Mouse (Mus musculus): ENCODE results near the gene Brox. TPM values are rescaled to one million over a fixed set of nuclear protein-coding genes. Genes with fewer than 3 reads are reported as not detected.

Brox gene
- total RNA-seq, 1 experiment from 2014 or later = 92.2 TPM

GRCm38 (mm10) chr1:183275763-183276162 is 21.3 kb downstream of the Brox start:
- no peak for ATAC-seq (ENCODE audit: extremely low read depth, insufficient number of reproducible peaks, low FRiP score, poor library complexity, severe bottlenecking)

- no peak for ATAC-seq (ENCODE audit: extremely low read depth, insufficient number of reproducible peaks, low FRiP score, poor library complexity, severe bottlenecking)
Measured at GRCm38 (mm10) chr1:183274385-183274784, 22.7 kb downstream of the Brox start.

GRCm38 (mm10) chr1:183272867-183273818 is 23.9 kb downstream of the Brox start:
- ATAC-seq (ENCODE audit: extremely low read depth, insufficient number of reproducible peaks, low FRiP score, poor library complexity, severe bottlenecking) = peak; percentile 78

GRCm38 (mm10) chr1:183267666-183268065 is 29.4 kb downstream of the Brox start:
- no peak for ATAC-seq (ENCODE audit: extremely low read depth, insufficient number of reproducible peaks, low FRiP score, poor library complexity, severe bottlenecking)

- peak; percentile 69 for ATAC-seq (ENCODE audit: extremely low read depth, insufficient number of reproducible peaks, low FRiP score, poor library complexity, severe bottlenecking)
Measured at GRCm38 (mm10) chr1:183265921-183266467, 31.1 kb downstream of the Brox start.

GRCm38 (mm10) chr1:183264145-183265008 is 32.7 kb downstream of the Brox start:
- ATAC-seq (ENCODE audit: extremely low read depth, insufficient number of reproducible peaks, low FRiP score, poor library complexity, severe bottlenecking) = peak; percentile 79

GRCm38 (mm10) chr1:183252574-183252973 is 44.5 kb downstream of the Brox start:
- ATAC-seq (ENCODE audit: extremely low read depth, insufficient number of reproducible peaks, low FRiP score, poor library complexity, severe bottlenecking) = no peak

GRCm38 (mm10) chr1:183251818-183252217 is 45.3 kb downstream of the Brox start:
- no peak for ATAC-seq (ENCODE audit: extremely low read depth, insufficient number of reproducible peaks, low FRiP score, poor library complexity, severe bottlenecking)

GRCm38 (mm10) chr1:183250612-183251011 is 46.5 kb downstream of the Brox start:
- ATAC-seq (ENCODE audit: extremely low read depth, insufficient number of reproducible peaks, low FRiP score, poor library complexity, severe bottlenecking) = no peak

- ATAC-seq (ENCODE audit: extremely low read depth, insufficient number of reproducible peaks, low FRiP score, poor library complexity, severe bottlenecking) = no peak
Measured at GRCm38 (mm10) chr1:183248144-183248543, 48.9 kb downstream of the Brox start.

GRCm38 (mm10) chr1:183243293-183243692 is 53.8 kb downstream of the Brox start:
- peak; percentile 72; the same call in 1 of the 2 replicates for ATAC-seq (ENCODE audit: extremely low read depth, insufficient number of reproducible peaks, low FRiP score, poor library complexity, severe bottlenecking)

- ATAC-seq (ENCODE audit: extremely low read depth, insufficient number of reproducible peaks, low FRiP score, poor library complexity, severe bottlenecking) = no peak
Measured at GRCm38 (mm10) chr1:183237901-183238300, 59.2 kb downstream of the Brox start.

- no peak for ATAC-seq (ENCODE audit: extremely low read depth, insufficient number of reproducible peaks, low FRiP score, poor library complexity, severe bottlenecking)
Measured at GRCm38 (mm10) chr1:183236460-183236859, 60.6 kb downstream of the Brox start.

- no peak for ATAC-seq (ENCODE audit: extremely low read depth, insufficient number of reproducible peaks, low FRiP score, poor library complexity, severe bottlenecking)
Measured at GRCm38 (mm10) chr1:183233679-183234174, 63.3 kb downstream of the Brox start.

GRCm38 (mm10) chr1:183232985-183233678 is 63.9 kb downstream of the Brox start:
- ATAC-seq (ENCODE audit: extremely low read depth, insufficient number of reproducible peaks, low FRiP score, poor library complexity, severe bottlenecking) = no peak

GRCm38 (mm10) chr1:183227469-183227868 is 69.6 kb downstream of the Brox start:
- ATAC-seq (ENCODE audit: extremely low read depth, insufficient number of reproducible peaks, low FRiP score, poor library complexity, severe bottlenecking) = no peak
